Mouse (Mus musculus): ENCODE results near the gene Mapkapk5. TPM values are rescaled to one million over a fixed set of nuclear protein-coding genes. Genes with fewer than 3 reads are reported as not detected.
A peak's percentile ranks its signal among the peaks of the same experiment; 100 is the strongest.

Gene Mapkapk5
- total and polyA plus RNA-seq, 2 experiments, result 21.7 to 39.0 TPM

DNA sequence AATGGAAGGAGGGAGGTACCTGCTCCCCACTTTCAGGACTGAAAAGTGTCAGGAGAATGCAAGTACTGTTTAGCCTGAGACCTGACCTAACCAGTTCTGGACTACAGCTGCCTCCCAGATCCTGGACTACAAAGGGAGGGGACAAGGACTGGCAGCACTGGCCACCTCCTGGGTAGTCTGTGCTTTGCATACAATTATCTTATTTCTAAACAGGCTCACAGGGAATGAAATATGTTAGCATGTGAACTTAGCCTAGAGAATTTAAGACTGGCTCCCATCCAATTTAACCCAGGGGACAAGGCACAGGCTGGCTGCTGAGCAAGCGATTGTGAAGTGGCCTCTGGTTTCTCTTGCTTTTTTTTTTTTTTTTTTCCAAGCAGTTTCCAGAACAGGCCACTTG, 25.1 kb upstream of the Mapkapk5 start:
- Histone ChIP-seq H3K4me3 (ENCODE audit: insufficient read depth, low read depth, low read length) (no peak overlapping the region), H3K79me2 (ENCODE audit: control insufficient read depth, insufficient read depth, low read length) (no peaks in the 10 kb centered on the region), H3K9ac (ENCODE audit: low read depth, low read length) (no peak overlapping the region), H3K4me1 (ENCODE audit: control insufficient read depth, insufficient read depth, low read length) (peaks cover 16% of the 10 kb centered on the region), H3K27me3 (ENCODE audit: control insufficient read depth, insufficient read depth, low read length) (no peaks in the 10 kb centered on the region), H3K27ac (replicated peaks; ENCODE audit: insufficient read depth, low read depth, low read length) (no peak overlapping the region), H3K36me3 (ENCODE audit: control insufficient read depth, insufficient read depth, low read length) (peaks cover 78% of the 10 kb centered on the region)
- TF ChIP-seq POLR2A (IDR thresholded peaks at IDR 0.05; ENCODE audit: extremely low read depth, insufficient read depth, low read length), result no peak
- TF ChIP-seq CTCF (IDR thresholded peaks at IDR 0.05; ENCODE audit: low read depth, low read length), result no peak
- 27% methylated on average over 1 of the region's 1 CpGs for WGBS
- DNase-seq (ENCODE audit: extremely low read depth, low read depth, low spot score), result no peak

DNA sequence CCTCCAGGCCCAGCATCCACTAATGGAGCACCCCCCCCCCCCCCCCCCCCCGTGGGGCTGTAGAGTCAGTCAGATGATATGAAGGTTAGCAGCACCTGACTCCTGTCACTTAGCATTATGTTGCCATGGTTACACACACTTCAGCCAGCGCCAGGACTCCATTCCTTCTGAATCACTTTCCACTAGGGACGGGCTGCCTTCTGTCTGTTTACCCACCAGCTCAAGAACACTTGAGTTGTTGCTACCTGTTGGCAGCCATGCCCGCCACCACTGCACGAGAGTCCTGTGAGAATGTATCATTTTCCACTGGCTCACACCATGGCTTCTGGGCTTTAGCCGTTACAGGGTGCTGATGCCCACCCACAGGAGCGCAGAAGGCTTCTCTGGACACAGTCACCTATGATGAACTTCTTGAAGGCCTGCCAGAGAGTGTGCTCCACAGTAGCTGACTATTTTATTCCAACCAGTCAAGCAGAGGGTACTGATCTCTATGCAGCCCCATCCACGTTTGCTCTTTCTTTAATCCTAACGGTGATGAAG, 24.2 kb upstream of the Mapkapk5 start:
- H3K79me2 ChIP-seq (ENCODE audit: control insufficient read depth, insufficient read depth, low read length), result no peaks in the 10 kb centered on the region
- TF ChIP-seq POLR2A (IDR thresholded peaks at IDR 0.05; ENCODE audit: extremely low read depth, insufficient read depth, low read length) (no peak), CTCF (IDR thresholded peaks at IDR 0.05; ENCODE audit: low read depth, low read length) (no peak)
- peaks cover 69% of the 10 kb centered on the region for H3K36me3 ChIP-seq (ENCODE audit: control insufficient read depth, insufficient read depth, low read length)
- WGBS, result 84% methylated on average over 9 of the region's 9 CpGs
- no peak overlapping the region for H3K27ac ChIP-seq (replicated peaks; ENCODE audit: insufficient read depth, low read depth, low read length)
- H3K4me1 ChIP-seq (ENCODE audit: control insufficient read depth, insufficient read depth, low read length), result peaks cover 22% of the 10 kb centered on the region
- no peaks in the 10 kb centered on the region for H3K27me3 ChIP-seq (ENCODE audit: control insufficient read depth, insufficient read depth, low read length)
- no peak overlapping the region for H3K4me3 ChIP-seq (ENCODE audit: insufficient read depth, low read depth, low read length)
- no peak for DNase-seq (ENCODE audit: extremely low read depth, low read depth, low spot score)
- no peak overlapping the region for H3K9ac ChIP-seq (ENCODE audit: low read depth, low read length)

DNA sequence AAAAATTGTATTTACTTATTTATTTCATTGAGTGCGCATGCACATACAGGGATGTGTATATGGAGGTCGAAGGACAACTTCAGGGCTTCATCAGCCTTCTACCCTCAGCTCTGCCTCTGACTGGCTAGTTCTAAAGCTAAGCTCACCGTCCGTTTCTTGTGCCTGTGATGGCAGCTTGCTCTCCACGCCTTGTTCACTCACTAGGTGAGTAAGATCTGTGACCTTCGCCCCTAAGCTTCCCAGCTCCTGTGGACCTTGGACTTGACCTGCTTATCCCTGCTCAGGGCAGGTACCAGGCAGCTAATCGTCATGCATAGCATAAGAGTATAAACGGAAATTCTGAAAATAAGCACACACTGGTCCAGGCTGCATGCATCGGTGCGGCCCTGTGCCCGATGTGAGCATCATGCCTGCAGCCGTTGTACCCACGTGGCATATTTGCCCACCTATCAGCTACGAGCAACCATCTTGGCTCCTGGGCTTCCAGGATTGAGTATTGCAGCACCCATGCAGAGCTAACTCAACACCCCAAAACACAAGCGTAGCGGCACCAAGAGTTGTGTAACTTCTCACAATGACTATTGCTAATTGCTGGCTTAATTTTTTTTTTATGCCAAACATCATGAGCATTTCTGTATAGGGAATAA, 20.5 kb upstream of the Mapkapk5 start:
- Histone ChIP-seq H3K27me3 (ENCODE audit: control insufficient read depth, insufficient read depth, low read length) (no peaks in the 10 kb centered on the region), H3K4me1 (ENCODE audit: control insufficient read depth, insufficient read depth, low read length) (peaks cover 25% of the 10 kb centered on the region), H3K4me3 (ENCODE audit: insufficient read depth, low read depth, low read length) (no peak overlapping the region), H3K9ac (ENCODE audit: low read depth, low read length) (no peak overlapping the region), H3K27ac (replicated peaks; ENCODE audit: insufficient read depth, low read depth, low read length) (peak overlapping the region; percentile 53), H3K79me2 (ENCODE audit: control insufficient read depth, insufficient read depth, low read length) (no peaks in the 10 kb centered on the region), H3K36me3 (ENCODE audit: control insufficient read depth, insufficient read depth, low read length) (peaks cover 38% of the 10 kb centered on the region)
- peak; percentile 95 for DNase-seq (ENCODE audit: extremely low read depth, low read depth, low spot score)
- 33% methylated on average over 16 of the region's 16 CpGs for WGBS
- no peak for TF ChIP-seq POLR2A (IDR thresholded peaks at IDR 0.05; ENCODE audit: extremely low read depth, insufficient read depth, low read length)
- TF ChIP-seq CTCF (IDR thresholded peaks at IDR 0.05; ENCODE audit: low read depth, low read length), result no peak

DNA sequence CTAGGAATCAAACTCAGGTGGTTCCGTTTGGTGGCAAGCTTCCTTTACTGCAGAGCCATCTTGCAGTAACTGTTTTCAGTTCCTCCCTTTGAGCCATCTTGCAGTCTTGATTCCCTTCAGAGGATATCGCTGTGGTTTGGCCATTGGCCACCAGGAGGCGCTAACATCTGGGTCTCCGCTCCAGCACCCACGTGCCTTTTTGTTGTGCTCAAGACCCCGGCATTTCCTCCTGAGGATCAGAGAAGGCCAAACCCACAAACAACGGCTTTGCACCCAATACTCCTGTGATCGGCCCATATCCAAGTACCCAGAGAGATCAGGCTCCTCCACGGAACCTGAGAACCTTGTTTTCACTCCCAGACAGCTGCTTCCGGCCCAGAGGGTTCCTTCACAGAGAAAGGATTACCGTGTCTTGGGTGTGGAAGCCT, 18.8 kb upstream of the Mapkapk5 start:
- 12% methylated on average over 11 of the region's 11 CpGs for WGBS
- H3K36me3 ChIP-seq (ENCODE audit: control insufficient read depth, insufficient read depth, low read length), result peaks cover 22% of the 10 kb centered on the region
- peak; percentile 61 for DNase-seq (ENCODE audit: extremely low read depth, low read depth, low spot score)
- H3K9ac ChIP-seq (ENCODE audit: low read depth, low read length), result peak overlapping the region; percentile 11; the same call in 1 of the 2 replicates
- TF ChIP-seq POLR2A (IDR thresholded peaks at IDR 0.05; ENCODE audit: extremely low read depth, insufficient read depth, low read length) (no peak), CTCF (IDR thresholded peaks at IDR 0.05; ENCODE audit: low read depth, low read length) (peak; percentile 93)
- H3K27ac ChIP-seq (replicated peaks; ENCODE audit: insufficient read depth, low read depth, low read length), result peak overlapping the region; percentile 2; the same call in 1 of the 2 replicates
- no peaks in the 10 kb centered on the region for H3K79me2 ChIP-seq (ENCODE audit: control insufficient read depth, insufficient read depth, low read length)
- H3K4me3 ChIP-seq (ENCODE audit: insufficient read depth, low read depth, low read length), result no peak overlapping the region
- no peaks in the 10 kb centered on the region for H3K27me3 ChIP-seq (ENCODE audit: control insufficient read depth, insufficient read depth, low read length)
- peaks cover 25% of the 10 kb centered on the region for H3K4me1 ChIP-seq (ENCODE audit: control insufficient read depth, insufficient read depth, low read length)

DNA sequence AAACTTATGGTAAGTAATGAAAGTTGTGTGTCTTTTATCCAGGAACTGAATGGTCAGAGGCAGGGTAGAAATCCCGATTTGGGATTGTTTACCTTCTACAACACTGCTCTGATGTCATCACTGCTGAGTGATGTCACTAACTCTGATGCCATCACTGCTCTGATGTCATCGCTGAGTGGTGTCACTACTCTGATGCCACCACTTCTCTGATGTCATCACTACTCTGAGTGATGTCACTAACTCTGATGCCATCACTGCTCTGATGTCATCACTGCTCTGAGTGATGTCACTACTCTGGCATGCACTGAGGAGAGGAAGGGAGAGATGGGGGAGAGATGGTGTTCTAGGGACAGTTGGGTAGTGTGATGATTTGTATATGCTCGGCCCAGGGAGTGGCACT, 16.7 kb upstream of the Mapkapk5 start:
- peaks cover 4% of the 10 kb centered on the region for H3K36me3 ChIP-seq (ENCODE audit: control insufficient read depth, insufficient read depth, low read length)
- no peak overlapping the region for H3K9ac ChIP-seq (ENCODE audit: low read depth, low read length)
- TF ChIP-seq POLR2A (IDR thresholded peaks at IDR 0.05; ENCODE audit: extremely low read depth, insufficient read depth, low read length) (no peak), CTCF (IDR thresholded peaks at IDR 0.05; ENCODE audit: low read depth, low read length) (no peak)
- H3K4me3 ChIP-seq (ENCODE audit: insufficient read depth, low read depth, low read length), result no peak overlapping the region
- DNase-seq (ENCODE audit: extremely low read depth, low read depth, low spot score), result no peak
- H3K79me2 ChIP-seq (ENCODE audit: control insufficient read depth, insufficient read depth, low read length), result no peaks in the 10 kb centered on the region
- no peak overlapping the region for H3K27ac ChIP-seq (replicated peaks; ENCODE audit: insufficient read depth, low read depth, low read length)
- peaks cover 20% of the 10 kb centered on the region for H3K4me1 ChIP-seq (ENCODE audit: control insufficient read depth, insufficient read depth, low read length)
- WGBS, result 75% methylated on average over 3 of the region's 3 CpGs
- no peaks in the 10 kb centered on the region for H3K27me3 ChIP-seq (ENCODE audit: control insufficient read depth, insufficient read depth, low read length)

DNA sequence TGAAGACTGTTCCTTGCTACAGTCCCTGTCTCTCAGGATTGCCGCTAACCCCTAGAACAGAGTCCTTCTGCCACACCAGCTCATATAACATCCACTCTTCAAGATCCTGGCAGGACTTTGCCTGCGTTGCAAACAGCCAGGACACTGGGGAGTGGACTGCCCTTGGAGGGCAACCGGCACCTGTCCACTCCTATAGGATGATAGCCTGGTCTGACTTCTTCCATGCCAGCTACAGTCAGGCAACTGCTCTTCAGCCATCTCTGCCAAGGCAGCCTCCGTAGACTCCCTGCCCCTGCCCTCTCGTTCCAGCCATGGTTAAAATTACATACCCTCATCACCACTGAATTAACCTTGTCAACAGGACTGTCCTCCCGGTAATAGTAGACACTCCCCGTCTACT, 3.5 kb upstream of the Mapkapk5 start:
- H3K36me3 ChIP-seq (ENCODE audit: control insufficient read depth, insufficient read depth, low read length), result no peaks in the 10 kb centered on the region
- WGBS, result 93% methylated on average over 7 of the region's 7 CpGs
- peaks cover 9% of the 10 kb centered on the region for H3K4me1 ChIP-seq (ENCODE audit: control insufficient read depth, insufficient read depth, low read length)
- no peak overlapping the region for H3K27ac ChIP-seq (replicated peaks; ENCODE audit: insufficient read depth, low read depth, low read length)
- H3K4me3 ChIP-seq (ENCODE audit: insufficient read depth, low read depth, low read length), result no peak overlapping the region
- H3K27me3 ChIP-seq (ENCODE audit: control insufficient read depth, insufficient read depth, low read length), result no peaks in the 10 kb centered on the region
- no peak for DNase-seq (ENCODE audit: extremely low read depth, low read depth, low spot score)
- H3K9ac ChIP-seq (ENCODE audit: low read depth, low read length), result no peak overlapping the region
- no peak for TF ChIP-seq CTCF (IDR thresholded peaks at IDR 0.05; ENCODE audit: low read depth, low read length)
- TF ChIP-seq POLR2A (IDR thresholded peaks at IDR 0.05; ENCODE audit: extremely low read depth, insufficient read depth, low read length), result no peak
- peaks cover 11% of the 10 kb centered on the region; the same call in 1 of the 2 replicates for H3K79me2 ChIP-seq (ENCODE audit: control insufficient read depth, insufficient read depth, low read length)

Measured in liver, adult 2 months (tissue).